Mouse (Mus musculus): Measurements from ENCODE around the gene Kansl1.

Gene Kansl1

DNA sequence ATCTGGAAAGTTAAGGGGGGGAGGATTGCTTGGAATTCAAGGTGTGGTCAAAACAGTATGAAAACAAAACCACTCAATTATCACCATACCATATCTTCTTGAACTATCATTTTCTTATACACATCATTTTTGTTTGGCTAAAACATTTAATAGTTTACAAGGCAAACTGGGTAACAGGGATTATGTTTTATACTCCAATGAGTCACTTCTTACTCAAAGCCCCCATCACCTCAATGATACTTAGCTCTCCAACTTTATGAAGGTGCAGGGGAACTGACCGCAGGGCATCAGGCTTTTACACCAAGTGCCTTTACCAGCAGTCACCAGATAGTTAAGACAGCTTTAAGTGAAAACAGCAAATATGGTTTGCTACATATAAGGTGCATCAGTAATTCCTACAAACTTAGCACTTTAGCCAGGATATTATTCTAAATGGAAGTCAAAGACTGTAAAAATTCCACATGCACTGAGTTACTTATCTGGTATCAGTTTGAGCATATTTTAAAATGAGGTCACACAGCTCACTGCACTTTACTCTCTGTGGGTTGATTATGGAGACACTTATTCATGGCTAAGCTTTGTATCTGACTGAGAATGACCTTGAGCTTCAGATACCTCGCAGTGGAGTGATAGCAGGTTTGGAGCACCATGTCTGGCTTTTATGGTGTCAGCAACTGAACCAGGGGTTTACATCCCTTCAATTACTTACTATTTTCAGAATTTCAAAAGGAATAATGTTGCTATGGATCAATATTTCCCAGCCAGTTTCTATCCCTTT is 104.6 kb downstream of the Kansl1 start:
- DNase-seq (ENCODE audit: low spot score): no peak

DNA sequence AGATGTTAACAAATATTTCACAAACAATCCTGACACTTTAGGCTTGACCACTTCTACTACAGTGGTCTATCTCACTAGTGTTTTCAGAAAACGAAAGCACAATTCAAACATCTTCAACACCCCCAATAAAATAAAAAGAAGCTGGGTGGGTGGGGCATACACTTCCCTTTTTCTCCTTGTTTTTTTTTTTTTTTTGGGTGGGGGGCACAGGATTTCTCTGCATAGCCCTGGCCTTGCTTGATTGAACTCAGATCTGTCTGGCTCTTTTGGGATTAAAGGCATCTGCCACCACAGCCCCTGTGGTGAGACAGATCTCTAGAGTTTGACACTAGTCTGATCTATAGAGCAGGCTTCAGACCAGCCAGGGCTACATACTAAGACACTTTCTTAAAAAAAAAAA is 106.0 kb downstream of the Kansl1 start:
- no peak for DNase-seq (ENCODE audit: low spot score)

DNA sequence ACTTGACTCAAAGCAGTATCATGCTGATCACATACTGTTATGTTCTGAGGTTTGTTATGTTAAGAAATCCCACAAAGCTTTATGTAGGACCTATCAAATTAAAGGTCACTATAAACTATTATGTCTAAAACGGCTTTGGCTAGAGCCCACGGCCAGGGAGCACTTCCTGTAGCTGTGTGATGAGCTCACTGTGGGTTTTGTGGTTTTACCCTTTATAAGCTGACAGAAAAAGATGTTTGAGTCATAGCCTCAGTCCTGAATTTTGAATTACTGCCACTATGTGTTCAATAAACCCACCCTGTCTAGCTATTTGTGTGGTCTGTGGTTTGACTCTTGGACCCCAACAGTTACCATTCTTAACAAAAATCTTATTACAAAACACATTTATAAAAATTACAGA is 106.9 kb downstream of the Kansl1 start:
- no peak for DNase-seq (ENCODE audit: low spot score)

DNA sequence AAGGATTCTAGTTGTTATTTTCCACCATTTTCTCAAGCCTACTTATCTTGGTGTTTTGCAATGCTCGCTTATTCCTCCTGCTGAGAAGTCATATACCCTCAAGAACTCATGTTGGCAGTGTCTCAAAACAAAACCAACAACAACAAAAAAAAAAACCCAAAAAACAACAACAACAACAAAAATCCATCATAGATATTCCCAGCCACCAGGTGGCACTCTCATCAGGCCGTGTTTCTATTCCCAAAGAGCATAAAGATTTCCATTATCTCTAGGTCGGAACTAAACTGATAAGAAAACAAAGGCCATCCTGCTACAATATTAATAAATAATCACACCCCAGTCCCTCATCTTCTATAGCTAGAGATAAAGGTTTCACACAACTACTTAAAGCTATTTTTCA is 121.7 kb downstream of the Kansl1 start:
- DNase-seq (ENCODE audit: low spot score): no peak

DNA sequence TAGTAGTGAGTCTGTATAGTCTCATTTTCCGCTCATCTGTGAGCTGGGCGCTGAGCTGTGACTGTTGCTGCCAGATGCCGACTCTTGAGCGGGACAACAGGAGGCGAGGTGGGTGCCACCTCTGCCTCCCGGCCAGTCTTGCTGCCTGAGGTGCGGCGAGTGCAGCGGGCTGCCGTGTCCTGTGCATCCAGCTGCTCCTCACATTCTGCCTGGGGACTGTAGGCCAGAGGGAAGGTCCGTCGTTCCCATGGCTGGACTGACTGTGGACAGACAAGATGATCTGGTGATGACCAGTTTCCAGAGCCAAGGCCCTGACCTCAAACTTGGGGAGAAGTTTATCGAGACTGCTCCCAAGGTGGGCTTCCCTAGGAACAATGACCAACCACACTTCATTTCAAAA is 133.7 kb downstream of the Kansl1 start:
- no peak for DNase-seq (ENCODE audit: low spot score)

DNA sequence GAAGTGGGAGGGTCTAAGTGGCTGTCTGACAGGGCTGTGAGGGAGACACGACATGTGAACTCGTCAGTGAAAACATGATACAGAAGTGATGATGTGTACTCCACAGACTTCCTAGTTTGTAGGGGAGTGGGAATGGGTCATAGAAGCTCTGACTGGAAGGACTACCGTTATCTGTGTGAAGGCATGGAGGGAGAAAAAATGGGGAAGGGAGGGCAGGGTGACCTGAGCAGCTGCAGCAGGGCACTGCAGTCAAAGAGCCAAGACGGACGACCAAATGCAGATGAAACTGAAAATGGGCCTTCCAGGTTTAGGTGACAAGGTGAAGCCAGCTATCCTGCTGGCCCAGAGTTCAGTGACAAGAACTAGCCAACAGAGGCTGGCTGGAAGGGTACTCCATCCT is 134.5 kb downstream of the Kansl1 start:
- DNase-seq (ENCODE audit: low spot score): no peak

DNA sequence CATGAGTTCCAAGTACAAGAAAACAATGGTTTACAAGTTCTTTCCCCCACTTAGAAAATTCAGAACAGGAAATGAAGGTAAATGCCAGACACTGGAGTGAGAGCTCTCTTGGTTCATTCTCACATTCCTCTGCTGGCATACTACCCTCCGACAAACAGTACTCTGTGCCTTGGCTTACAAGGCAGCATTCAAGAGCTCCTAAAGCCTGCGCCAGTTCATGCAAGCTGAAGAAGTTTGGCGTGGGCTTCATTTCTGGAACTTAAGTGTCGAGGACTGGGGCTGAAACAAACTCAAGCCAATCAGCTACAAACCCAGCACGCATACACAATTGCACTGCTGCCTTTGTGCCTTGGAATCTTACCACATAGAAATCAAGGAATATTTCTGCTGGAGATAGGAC is 136.6 kb downstream of the Kansl1 start:
- DNase-seq (ENCODE audit: low spot score): no peak

DNA sequence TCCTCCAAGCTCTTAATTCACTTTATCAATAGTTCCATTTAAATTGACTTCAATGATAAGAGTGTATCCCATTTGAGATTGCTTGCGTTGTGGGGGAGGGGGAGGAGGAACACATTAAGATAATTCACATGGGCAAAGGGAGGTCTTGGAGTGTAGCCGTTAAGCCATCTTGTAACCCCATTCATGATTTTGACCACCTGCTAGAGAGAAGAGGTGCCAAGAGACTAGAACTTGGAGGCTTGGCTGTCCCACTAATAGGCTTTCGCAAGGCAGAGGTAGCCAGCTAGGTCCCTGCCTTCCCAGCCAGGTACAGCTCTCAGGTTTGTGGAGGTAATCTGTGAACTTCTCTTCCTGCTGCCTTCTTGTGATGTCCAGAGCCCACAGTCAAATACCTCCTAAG is 137.5 kb downstream of the Kansl1 start:
- no peak for DNase-seq (ENCODE audit: low spot score)

DNA sequence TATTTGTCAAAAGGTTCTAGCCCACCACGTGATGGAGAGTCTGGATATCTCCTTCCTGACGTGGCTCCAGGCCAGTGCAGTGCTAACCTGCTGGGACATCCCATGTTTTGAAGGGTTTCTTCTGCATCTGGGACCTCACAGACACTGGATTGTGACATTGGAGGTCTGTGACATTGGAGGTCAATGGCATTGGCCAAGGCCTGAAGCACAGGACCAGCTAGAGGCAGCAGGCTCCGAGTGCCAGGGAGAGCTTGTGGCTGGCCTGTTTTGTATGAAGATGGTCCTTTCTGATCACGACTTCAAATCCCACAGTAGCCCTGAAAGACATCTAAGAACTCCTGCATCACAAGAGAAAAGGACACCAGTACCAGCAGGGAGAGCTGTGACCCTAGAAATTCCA is 138.5 kb downstream of the Kansl1 start:
- no peak for DNase-seq (ENCODE audit: low spot score)

DNA sequence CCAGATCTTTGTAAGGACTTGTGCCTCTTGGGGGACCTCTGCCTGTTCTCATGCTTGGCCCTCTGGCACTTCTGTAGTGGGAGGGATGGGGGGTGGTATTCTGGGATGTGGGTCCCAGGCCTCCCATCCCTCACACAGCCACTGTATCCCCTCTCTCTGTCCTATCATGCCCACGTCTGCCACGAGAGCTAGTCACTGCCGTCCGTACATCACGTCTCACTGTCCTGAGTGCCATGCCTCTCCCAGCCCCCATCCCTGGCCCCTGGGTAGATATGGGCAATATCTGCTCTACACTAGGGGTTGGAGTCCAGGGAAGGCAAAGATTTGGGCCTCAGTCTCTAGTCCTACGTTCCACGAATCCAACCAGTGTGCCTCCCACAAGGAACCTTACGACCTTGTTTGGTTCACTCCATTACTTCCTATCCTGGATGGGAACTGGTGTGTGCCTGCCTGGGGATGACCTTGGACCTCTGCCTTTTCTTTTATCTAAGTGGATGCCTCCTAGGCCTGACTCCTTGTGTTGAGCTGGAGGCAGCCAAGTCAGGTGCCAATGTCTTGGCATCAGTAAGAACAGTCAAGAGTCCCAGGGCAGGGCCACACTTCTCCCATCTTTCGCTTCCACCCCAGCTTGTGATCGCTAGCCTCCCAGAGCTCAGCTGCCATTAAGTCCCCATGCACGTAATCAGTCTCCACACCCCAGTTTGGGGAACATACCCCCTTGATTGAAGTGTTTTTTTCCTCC is 139.3 kb downstream of the Kansl1 start:
- DNase-seq (ENCODE audit: low spot score): no peak

DNA sequence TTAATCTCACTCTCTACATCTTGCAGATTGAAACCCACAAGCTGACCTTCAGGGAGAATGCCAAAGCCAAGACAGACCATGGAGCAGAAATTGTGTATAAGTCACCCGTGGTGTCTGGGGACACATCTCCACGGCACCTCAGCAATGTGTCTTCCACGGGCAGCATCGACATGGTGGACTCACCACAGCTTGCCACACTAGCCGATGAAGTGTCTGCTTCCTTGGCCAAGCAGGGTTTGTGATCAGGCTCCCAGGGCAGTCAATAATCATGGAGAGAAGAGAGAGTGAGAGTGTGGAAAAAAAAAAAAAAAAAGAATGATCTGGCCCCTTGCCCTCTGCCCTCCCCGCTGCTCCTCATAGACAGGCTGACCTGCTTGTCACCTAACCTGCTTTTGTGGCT is 140.7 kb downstream of the Kansl1 start:
- DNase-seq (ENCODE audit: low spot score): no peak

DNA sequence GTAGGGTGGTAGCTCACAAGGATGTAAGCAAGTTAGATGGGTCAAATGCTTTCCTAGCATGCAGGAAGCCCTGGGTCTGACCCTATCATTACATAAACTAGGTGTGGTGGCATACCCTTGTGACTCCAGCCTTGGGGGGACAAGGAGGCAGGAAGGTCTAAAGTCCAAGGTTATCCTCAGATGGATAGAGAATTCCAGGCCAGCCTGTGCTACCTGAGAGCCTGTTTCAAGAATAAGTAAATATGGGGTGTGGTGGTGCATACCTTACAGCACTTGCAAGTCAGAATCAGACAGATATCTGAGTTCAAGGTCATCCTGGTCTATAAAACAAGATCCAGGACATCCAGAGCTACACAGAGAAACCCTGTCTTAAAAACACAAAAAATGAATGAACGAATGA is 141.2 kb downstream of the Kansl1 start:
- DNase-seq (ENCODE audit: low spot score): no peak

DNA sequence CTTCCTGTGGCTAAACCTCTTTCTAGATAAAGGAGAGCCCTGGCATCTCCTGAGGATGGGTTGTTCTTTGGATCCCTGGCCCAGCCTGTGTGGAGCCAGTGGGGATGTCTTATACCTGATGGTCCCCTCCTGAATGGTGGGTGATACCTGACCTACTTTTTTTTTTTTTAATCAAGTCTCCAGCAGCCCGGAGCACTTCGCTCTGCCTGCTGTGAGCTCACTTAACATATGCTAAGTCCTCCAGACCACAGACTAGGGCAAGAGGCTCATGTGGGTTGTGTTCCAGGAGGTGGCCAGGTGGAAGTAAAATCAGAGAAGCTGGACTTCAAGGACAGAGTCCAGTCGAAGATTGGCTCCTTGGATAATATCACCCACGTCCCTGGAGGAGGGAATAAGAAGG is 146.5 kb downstream of the Kansl1 start:
- no peak for DNase-seq (ENCODE audit: low spot score)

DNA sequence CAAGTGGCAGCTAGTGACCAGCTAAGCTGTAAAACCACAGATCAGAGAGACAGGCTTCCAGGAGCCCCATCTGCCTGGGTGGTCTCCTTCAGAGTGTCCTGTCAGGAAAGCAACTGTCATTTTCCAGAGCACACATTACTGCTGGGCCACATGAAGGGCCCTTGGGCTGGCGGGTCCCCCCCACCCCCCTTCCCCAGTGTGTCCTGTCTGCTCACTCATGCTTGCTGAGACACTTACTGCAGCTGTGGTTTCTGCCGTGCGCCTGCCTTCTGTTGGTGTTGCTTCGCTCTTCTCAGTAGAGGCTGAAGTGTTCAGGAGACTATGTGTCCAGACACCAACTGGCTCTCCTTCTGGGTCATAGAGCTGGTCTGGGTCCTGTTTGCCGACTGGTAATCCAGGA is 148.2 kb downstream of the Kansl1 start:
- no peak for DNase-seq (ENCODE audit: low spot score)

DNA sequence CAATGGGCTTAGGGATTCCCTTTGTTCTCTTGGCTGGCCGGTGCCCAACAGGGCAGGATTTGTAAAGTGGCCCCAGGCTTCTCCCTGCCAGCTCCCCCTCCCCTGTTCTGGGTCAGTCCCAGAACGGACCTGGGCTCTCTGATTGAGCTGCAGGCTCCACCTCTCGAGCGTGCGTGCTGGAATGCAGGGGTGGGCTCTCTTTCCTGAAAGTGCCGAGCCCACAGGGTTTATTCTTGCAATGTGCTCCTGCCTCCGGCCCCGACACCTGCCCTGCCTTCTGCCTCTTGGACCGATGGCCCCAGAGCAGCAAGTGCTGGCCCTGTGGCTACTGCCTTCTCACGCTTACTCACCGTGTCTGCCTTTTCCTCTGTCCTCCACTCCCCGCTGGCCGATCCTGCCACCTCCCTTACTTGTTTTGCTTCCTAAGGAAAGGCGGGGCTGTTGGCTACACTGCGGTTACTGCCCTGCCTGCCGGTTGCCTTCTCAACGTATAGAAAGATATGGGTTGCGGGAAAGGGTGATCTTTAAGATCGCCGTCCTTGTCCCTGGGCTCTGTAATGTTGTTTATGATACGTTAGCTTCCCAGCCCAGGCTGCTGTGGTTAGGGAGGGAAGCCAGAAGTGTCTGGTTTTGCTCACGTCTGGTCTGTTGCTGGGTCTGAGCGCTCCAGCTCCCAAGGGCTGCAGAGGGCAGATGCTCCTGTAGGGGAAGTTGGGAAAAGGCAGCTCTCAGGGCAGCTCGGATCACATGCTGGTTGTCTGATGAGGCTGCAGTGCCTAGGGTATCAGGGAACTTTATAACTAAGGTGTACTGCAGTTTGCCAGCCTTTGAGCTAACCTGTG is 149.5 kb downstream of the Kansl1 start:
- DNase-seq (ENCODE audit: low spot score): no peak

DNA sequence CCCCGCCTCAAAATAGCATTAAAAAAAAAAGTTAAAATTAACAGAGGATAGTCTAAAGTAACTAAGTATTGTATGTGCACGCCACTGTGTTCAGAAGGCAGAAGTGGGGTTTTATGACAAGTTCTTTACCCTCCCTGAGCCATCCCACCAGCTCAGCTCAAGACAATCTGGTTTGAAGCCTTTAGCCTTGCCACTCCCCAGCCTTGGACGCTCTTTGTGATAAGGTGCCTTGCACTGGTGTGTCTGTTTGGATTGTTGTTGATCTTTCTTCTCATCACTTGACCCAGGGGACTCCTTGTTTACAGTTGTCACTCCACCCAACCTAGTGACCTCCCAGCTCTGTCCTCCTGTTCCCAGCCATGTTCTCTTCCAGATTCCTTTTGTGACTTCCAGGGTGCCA is 151.0 kb downstream of the Kansl1 start:
- DNase-seq (ENCODE audit: low spot score): no peak

DNA sequence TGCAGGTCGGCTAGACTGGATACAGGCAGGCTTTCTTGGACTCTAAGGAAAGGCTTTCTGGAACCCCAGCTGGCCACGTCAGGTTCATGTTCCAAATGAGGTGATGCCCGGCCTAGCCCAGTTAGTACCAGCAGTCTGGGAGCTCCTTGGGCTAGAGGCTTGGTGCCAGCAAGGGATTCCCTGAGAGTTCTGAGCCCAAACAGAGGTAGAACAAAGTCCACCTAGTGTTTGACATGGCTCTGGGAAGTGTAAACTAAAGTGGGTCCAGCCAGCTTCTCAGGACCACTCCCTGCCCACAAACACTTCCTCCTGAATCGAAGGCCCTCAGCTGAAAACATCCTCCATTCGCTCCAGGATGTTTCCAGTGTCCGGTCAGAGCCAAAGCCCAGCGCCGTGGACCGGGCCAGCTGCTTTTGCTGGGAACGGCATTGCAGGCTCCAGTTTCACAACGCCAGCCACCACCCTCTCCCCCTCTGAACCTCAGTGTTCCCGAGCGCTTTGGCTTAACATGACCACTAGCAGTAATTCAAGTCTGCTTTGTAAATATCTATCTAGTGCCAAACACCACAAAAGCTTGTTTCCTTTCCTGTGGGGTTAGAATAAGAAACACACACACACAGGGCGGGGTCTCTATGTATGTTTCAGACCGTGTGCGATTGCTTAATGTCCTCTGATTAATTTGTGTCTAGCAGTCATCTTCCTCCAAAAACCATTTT is 151.8 kb downstream of the Kansl1 start:
- no peak for DNase-seq (ENCODE audit: low spot score)

DNA sequence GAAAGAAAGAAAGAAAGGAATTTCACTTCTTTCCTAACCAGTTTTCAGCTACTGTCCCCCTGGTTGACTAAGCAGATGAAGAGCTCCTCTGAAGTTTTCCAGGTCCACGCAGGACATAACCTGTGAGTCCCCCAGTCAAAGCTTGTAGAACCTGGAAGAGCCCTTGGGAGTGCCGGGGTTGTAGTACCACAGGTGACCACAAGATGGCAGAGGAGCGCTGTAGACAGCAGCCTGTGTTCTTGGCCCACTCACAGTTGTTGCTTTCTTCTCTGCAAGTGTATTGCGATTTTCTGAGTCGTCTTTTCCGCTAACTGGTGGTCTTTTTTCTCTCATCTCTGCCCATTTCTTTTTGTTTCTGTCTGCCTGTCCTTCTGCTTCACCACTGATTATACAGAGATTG is 153.0 kb downstream of the Kansl1 start:
- DNase-seq (ENCODE audit: low spot score): peak; percentile 67

DNA sequence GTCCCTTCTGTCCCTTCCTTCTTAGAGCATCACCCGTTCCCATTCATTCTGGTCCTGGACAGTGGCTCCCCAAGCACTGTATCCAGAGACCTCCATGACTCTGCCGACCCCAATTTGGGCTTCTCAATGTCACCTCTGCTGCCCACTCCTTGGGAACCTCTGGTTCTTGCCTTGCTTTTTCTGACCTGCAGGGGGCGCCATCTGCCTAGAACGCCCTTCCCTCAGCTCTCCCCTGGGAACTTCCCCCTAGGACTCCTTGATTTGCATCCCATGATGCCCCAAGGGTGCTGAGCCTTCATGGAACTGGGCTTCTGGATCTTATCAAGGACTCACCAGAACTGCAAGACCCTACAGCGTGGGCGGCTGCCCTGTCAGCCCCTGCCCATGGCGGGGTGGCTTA is 157.0 kb downstream of the Kansl1 start:
- DNase-seq (ENCODE audit: low spot score): no peak

DNA sequence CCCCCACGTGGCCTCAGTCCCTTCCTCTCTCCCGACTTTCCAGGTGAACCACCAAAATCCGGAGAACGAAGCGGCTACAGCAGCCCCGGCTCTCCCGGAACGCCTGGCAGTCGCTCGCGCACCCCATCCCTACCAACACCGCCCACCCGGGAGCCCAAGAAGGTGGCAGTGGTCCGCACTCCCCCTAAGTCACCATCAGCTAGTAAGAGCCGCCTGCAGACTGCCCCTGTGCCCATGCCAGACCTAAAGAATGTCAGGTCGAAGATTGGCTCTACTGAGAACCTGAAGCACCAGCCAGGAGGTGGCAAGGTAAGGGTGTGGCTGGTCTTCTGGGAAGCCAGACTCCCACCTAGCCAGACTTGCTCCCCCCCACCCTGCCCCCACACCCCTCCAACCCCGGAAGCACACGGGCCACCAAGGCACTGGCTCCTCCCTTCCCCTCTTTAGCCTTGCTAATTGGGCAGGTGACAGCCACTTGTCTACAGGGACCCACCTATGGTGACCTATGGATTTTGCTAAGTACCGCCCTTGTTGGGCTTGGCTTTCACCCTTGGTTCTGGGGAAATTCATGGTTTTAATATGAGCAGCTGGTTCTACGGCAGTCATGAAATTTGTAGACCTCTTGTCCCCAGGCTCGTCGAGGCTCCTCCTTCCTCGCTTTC is 158.3 kb downstream of the Kansl1 start:
- DNase-seq (ENCODE audit: low spot score): no peak

DNA sequence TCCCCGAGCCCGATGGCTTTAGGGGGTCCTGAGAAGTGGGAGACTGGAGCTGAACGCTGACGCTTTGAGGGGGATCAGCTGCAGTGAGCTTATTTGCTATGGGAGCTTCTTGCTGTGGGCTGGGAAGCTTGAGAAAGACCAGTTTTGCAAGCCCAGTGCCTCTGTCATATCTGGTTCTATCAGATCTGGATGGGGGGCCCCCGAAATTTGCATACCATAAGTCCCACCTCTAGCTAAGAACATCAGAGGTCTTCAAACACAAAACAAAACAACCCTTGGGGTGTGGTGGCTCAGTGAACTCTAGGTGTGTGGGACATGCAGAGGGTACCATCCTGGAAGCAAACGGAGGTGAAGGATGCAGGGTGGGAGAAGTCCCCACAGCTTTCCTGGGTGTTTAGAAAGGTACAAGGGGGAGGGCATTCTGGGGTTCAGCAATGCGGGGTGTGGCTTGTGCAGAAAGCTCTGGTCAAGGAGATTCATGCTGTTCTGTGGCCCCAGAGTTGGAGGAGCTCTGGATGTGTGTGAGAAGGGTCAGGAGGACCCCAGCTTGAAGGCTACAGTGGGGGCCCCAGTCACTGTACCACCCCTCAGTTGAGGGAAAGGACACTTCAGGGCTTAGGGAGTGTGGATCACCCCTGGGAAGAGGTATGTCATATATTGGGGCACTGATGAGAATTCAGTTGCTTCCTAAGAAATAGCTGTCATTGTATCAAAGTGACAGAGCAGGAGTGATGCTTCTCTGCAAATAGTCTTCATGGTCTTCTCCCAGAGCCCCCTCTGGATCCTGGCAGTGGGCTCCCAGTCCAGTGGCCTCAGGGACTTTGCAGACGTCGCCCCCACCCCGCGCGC is 159.1 kb downstream of the Kansl1 start:
- no peak for DNase-seq (ENCODE audit: low spot score)

All from testis, postnatal 14 days (tissue).